Mouse (Mus musculus): ENCODE data around the gene Dync1li1. TPM values are rescaled to one million over a fixed set of nuclear protein-coding genes. Genes with fewer than 3 reads are reported as not detected.
A peak's percentile ranks its signal among the peaks of the same experiment; 100 is the strongest.

Gene Dync1li1
- total RNA-seq, 2 experiments from 2014 or later, result 29.3 to 32.0 TPM

- no peak for DNase-seq
Observed at GRCm38 (mm10) chr9:114729911-114730805, 41.6 kb downstream of the Dync1li1 start.

GRCm38 (mm10) chr9:114731011-114731755 lies 42.6 kb downstream of the Dync1li1 start, which contains the start of gene Cmtm6:
Cmtm6 (plus strand) TSS chr9:114731116.
- peak; percentile 96 for DNase-seq

- no peak for DNase-seq
Observed at GRCm38 (mm10) chr9:114731871-114732682, 43.5 kb downstream of the Dync1li1 start.

DNA sequence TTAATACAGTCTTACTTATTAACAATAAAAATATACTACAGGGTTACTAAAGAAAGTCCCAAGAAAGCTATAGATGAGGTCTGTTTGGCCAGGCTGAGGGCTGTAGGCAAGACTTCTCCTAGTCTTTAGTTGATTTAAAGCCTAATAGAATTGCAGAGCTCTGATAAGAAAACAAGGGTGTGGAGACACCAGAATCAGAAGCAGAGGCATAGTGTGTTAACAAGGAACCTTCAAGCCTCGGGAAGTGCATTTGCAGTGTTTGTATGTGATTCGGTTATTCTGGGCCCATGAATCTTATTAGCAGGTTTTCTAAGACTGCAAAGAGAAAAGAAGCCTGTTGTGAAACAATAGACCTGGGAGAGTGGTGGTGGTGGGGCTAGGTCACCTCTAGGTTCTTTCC lies 44.6 kb downstream of the Dync1li1 start:
- no peak for DNase-seq

- DNase-seq, result no peak
Observed at GRCm38 (mm10) chr9:114736442-114736841, 47.9 kb downstream of the Dync1li1 start.

- DNase-seq, result no peak
Observed at GRCm38 (mm10) chr9:114740336-114740735, 51.7 kb downstream of the Dync1li1 start.

DNA sequence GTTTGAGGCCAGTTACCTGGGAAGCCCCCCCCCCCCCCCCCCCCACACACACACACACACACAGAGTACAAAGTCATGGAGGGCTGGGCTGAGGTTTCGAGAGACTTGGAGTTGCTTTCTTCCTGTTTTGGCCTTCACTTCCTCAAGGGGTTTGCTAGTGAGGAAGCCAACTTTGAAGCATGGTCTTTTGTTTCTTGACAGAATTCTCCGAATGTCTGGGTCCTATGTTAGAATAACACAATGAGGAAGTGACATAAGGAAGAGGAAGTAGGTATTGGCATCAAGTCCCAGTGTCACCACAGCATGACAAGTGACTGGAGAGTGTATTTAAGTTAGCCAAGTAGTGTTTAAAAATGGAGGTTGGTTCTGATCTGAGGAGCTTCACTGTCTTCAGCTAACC lies 54.1 kb downstream of the Dync1li1 start:
- no peak for DNase-seq

GRCm38 (mm10) chr9:114745163-114745562 lies 56.6 kb downstream of the Dync1li1 start:
- no peak for DNase-seq

DNA sequence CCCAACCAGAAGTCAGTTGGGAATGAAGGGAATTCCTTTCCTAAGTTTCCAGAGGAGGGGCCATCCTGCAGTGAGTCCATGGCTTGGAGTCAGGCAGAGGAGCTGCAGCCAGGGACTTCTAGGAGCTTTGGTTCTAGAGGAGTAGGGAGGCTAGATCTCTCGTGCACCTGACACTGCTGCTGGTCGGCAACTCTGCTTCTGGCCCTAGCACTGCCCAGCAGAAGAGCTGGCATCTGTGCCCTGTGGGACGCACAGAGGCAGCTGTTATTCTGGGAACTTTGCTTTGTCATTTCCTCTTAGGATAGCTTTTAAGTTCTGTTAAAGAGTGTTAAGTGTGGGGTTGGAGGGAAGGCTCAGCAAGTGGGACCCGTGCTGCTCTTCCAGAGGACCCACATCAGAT lies 57.1 kb downstream of the Dync1li1 start:
- DNase-seq, result no peak

DNA sequence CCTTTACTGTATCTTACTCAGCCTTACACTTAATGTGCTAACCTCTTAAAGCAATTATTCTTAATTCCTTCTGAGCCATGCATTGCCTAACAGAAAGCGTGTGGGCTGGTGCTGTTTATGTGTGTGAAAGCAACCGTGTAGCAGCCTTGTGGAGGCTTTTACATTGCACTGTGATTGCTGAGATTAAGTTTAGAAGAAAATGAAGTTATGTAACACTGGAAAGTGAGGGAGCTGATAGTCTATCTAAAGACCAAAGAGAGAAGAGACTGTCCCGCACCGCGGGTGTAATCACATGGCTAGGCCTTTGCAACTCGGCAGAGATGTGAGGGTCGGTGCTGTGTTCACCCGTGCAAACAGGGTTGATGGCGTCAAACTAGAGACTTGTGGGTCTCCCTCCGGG lies 58.4 kb downstream of the Dync1li1 start:
- no peak for DNase-seq

GRCm38 (mm10) chr9:114747466-114747865 lies 58.9 kb downstream of the Dync1li1 start:
- no peak for DNase-seq

DNA sequence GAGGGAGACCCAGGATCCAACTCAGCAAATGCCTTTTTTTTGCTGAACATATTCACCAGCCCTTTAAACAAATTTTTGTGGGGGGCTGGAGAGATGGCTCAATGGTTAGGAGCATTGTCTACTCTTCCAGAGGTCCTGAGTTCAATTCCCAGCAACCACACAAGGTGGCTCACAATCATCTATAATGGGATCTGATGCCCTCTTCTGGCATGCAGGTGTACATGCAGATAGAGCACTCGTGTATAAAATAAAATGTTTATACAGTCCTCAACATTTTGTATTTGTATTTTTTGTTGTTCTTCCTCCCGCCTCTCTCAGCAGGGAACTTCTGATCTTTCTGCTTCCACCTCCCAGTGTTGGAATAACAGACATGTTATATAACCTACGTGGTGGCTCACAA lies 63.0 kb downstream of the Dync1li1 start:
- no peak for DNase-seq

DNA sequence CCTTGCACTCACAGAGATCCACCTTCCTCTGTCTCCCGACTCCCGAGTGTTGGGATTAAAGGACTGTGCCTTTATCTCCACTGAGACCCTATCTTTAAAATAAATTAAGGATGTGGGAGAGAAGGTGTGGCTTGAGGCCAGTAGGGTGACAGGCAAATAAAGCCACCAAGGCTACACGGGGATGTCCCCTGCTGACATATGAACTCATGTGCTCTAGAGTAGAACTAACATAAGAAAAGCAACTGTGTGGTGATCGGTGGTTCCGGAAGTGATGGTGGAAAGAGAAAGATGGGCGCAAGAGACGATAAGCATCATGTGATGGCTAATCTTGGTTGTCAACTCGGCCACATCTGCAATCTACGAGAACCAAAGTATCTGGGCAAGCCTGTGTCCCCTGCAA lies 63.7 kb downstream of the Dync1li1 start:
- DNase-seq, result no peak

DNA sequence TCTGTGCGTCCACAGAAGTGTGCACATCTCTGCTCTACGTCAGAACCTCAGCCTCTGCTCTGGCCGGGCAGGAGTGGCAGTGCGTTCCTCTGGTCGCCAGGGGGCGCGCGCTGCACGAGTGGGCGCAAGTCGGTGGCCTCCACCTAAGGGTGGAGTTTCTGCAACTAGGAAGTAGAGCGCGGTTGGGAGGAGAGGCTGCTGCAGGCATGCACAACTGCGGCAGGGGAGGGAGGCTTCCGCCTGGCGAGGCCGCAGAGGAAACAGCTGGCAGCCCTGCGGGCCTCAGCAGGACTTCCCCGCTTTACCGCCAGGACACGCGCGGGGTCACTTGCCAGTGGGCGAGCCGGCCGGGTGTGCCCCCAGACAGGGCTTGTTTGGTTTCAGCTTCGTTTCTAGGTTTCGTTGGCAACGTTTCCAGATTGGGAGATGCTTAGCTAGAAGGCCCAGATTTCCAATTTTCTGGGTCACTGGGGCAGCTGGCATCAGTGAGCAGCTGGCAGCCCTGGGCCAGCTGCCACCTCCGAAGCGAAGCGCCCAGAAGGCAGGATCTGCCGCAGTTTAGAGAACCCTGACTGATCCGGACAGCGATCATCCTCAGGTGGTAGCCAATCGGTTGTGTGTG lies 64.4 kb downstream of the Dync1li1 start:
- DNase-seq, result peak; percentile 90

DNA sequence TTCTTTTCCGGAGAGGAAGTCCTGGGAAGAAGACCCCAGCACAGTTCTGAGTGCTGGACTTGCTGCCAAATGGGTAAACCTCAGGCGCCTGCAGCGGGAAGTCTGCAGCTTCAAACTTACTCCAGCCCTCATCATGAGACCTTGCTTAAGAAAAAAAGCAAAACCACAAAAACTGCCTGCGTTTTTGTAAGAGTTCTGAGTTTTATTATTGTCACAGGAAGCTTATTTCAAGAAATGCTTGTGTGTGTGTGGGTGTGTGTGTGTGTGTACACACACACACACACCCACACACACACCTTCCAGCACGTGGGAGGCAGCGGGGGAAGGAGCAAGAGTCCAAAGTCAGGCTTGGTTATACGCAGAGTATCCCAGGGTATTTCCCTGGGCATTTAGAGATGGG lies 69.7 kb downstream of the Dync1li1 start:
- no peak for DNase-seq

DNA sequence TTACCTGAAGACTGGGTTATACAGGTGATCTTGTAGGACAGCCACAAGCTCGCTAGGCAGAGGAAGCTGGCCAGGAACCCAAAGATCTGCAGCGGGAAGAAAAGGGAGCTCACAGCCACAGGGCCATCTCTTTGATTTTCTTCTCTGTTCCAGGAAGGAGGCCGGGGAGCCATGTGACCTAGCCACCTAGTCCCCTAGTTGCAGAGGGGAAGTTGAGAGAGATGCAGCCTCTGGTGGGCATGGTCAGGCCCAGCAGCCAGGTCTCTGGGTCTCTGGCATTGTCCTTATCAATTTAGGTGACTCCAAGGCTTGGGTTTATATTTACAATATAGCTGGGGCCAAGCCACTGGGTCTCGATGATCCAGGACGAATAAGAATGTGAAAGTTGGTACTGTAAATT lies 70.2 kb downstream of the Dync1li1 start:
- DNase-seq, result no peak

DNA sequence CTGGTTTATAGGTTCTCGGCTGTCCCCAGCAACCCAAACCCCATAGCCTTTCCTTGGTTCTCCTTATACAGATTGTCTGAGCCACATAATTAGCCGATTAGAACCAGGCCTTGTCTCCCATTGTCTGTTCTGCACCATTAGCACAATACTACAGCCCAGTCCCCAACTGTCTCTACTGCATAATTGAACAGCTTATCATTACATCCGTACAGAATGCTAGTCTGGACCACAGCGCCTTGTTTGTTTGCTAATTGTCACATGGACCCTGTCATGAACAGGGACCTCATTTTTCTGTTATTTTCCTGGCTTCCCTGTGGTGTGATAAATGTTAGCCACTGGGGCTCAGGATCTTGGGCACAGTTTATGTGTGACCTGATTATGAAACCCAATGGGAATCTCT lies 71.3 kb downstream of the Dync1li1 start:
- no peak for DNase-seq

DNA sequence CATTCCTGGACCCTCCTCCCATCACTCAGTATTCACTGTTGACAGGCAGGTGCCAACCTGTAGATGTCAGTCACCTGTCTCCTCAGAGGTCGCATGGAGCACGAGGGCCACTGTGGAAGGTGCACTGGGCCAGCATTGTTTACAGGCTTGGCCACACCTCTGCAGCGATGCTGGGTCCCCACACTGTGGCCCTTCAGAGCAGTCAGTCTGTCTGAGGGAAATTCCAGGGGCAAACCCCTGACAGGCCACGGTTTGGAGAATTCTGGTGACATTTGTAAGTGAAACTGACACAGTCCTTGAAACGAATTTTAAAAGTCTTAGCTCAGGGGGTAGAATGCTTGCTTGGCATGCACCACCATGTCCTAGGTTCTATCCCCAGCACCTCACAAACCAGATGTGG lies 71.8 kb downstream of the Dync1li1 start:
- DNase-seq, result no peak

- DNase-seq, result no peak
Observed at GRCm38 (mm10) chr9:114761848-114762247, 73.3 kb downstream of the Dync1li1 start.

GRCm38 (mm10) chr9:114763341-114763740 lies 74.8 kb downstream of the Dync1li1 start:
- DNase-seq, result no peak

GRCm38 (mm10) chr9:114767030-114767429 lies 78.4 kb downstream of the Dync1li1 start:
- DNase-seq, result no peak

GRCm38 (mm10) chr9:114767507-114767906 lies 78.9 kb downstream of the Dync1li1 start:
- no peak for DNase-seq

Data from gastrocnemius, postnatal 25 days (tissue).